ENCODE assay signal across 9 mouse cellular contexts in the genomic region with DNA sequence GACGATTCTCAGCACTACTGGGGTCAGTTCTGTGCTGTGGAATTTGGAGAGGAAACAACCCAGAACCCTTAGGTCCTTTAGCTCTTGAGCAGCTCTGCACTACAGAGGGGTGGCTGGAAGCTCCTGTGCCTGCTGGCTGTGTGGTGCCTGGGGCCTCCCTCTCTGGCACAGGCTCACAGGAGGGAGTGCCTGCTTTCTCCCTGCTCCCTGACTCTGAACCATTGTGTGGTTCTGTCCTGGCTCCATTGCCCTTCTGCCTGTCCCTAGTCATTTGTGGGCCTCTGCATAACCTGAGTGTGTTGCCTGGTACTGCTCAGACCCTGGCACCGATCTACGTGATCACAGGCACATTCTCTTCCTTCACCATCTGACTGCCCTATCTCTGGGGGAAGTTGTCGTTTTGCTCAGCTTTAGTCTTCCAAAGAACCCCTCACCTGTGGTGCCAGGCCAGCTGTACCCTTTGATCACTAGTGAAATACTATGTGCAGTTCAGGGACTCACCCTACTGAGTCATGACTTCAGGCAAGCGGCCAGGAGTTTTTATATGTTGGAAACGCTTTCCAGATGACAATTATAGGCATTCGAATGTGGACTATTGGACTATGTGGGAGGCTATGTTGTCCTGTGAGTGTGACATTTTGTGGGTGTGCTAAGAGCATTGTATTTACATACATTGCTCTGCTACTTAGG. TPM values are rescaled to one million over a fixed set of nuclear protein-coding genes. Genes with fewer than 3 reads are reported as not detected.
DNase-seq lines count a peak whose midpoint lies in the region; ATAC-seq lines count a peak whose summit lies in the region.
"Had no signal": no experiment of that assay in that cellular context is flagged by ENCODE, and none has a peak within 500 bp of the region (broad histone marks: within the 10 kb centered on the region; RNA-seq: fewer than 3 reads in every experiment).

No protein-coding gene starts in this region.

- H3K4me2 ChIP-seq in liver, embryonic 16.5 days (ENCODE audit: low read depth, low read length), result no peak overlapping the region
- no peak overlapping the region for H3K4me2 ChIP-seq in liver, embryonic 11.5 days

- H3K9ac ChIP-seq in liver, embryonic 16.5 days (ENCODE audit: low read depth, low read length), result no peak overlapping the region
- no peak overlapping the region for H3K9ac ChIP-seq in liver, embryonic 11.5 days (ENCODE audit: low read depth, low read length)

- H3K4me1 ChIP-seq in liver, embryonic 16.5 days (ENCODE audit: control insufficient read depth, low read depth, low read length), result peaks cover 3% of the 10 kb centered on the region; the same call in 1 of the 2 replicates
- 0 out of 2 replicates have a peak, but pooled peaks cover 2% of the 10 kb centered on the region for H3K4me1 ChIP-seq in liver, embryonic 11.5 days (replicated peaks; ENCODE audit: control insufficient read depth, insufficient read depth, low read length)
- H3K4me1 ChIP-seq in limb, embryonic 10.5 days, result peaks cover 47% of the 10 kb centered on the region

- no peak overlapping the region for H3K4me3 ChIP-seq in liver, embryonic 16.5 days (ENCODE audit: low read depth, low read length)
- no peak overlapping the region for H3K4me3 ChIP-seq in liver, embryonic 11.5 days (ENCODE audit: low read depth, low read length)
- no peak overlapping the region for H3K4me3 ChIP-seq in limb, embryonic 10.5 days

- no peaks in the 10 kb centered on the region for H3K9me3 ChIP-seq in liver, embryonic 16.5 days (replicated peaks; ENCODE audit: control insufficient read depth, low read length)
- H3K9me3 ChIP-seq in liver, embryonic 11.5 days (ENCODE audit: control insufficient read depth, low read length), result no peaks in the 10 kb centered on the region
- no peaks in the 10 kb centered on the region for H3K9me3 ChIP-seq in limb, embryonic 10.5 days (replicated peaks)

- ATAC-seq in liver, embryonic 16.5 days (ENCODE audit: low read depth), result 0 out of 2 replicates have a peak, but pooled peaks have one; percentile 19
- no peak for ATAC-seq in liver, embryonic 11.5 days (replicated peaks; ENCODE audit: low FRiP score)
- 0 out of 2 replicates have a peak, but pooled peaks have one; percentile 24 for ATAC-seq in common myeloid progenitor, adult 5-6 weeks (replicated peaks; ENCODE audit: low read depth, poor library complexity, severe bottlenecking)

- no peaks in the 10 kb centered on the region for H3K27me3 ChIP-seq in liver, embryonic 16.5 days (ENCODE audit: control insufficient read depth, insufficient read depth, low read depth, low read length)
- H3K27me3 ChIP-seq in liver, embryonic 11.5 days (replicated peaks; ENCODE audit: control insufficient read depth, insufficient read depth, low read length), result no peaks in the 10 kb centered on the region
- H3K27me3 ChIP-seq in limb, embryonic 10.5 days (ENCODE audit: low read depth, poor library complexity, severe bottlenecking), result no peaks in the 10 kb centered on the region

- H3K27ac ChIP-seq in liver, embryonic 16.5 days (ENCODE audit: low read length), result no peak overlapping the region
- H3K27ac ChIP-seq in liver, embryonic 11.5 days (ENCODE audit: low read depth, low read length), result no peak overlapping the region
- peak overlapping the region; percentile 68; the same call in 1 of the 2 replicates for H3K27ac ChIP-seq in limb, embryonic 10.5 days

- DNase-seq in liver, embryonic 11.5 days (ENCODE audit: low spot score), result no peak
- peak; percentile 32 for DNase-seq in adipocyte (ENCODE audit: low spot score)
- no peak for DNase-seq in limb, embryonic 10.5 days (ENCODE audit: low spot score)
- DNase-seq in frontal cortex, postnatal 36 days (ENCODE audit: low spot score in 2 of 2), result no peak
- DNase-seq in ovary, postnatal 14 days (ENCODE audit: low spot score), result no peak
- DNase-seq in ovary, postnatal 36 days (ENCODE audit: low spot score), result no peak
- DNase-seq: kidney, adult 18-20 months had no signal

- H3K36me3 ChIP-seq in liver, embryonic 16.5 days (ENCODE audit: control insufficient read depth, insufficient read depth), result no peaks in the 10 kb centered on the region
- H3K36me3 ChIP-seq in liver, embryonic 11.5 days (ENCODE audit: control insufficient read depth, insufficient read depth, low read length), result no peaks in the 10 kb centered on the region
- H3K36me3 ChIP-seq in limb, embryonic 10.5 days, result no peaks in the 10 kb centered on the region

- 49% methylated on average over 7 of the region's 7 CpGs for WGBS in liver, embryonic 16.5 days (ENCODE audit: insufficient replicate concordance)
- WGBS in liver, embryonic 11.5 days, result 67% methylated on average over 7 of the region's 7 CpGs
- WGBS in limb, embryonic 10.5 days, result 51% methylated on average over 7 of the region's 7 CpGs

RNA-seq across cellular contexts. Expression of gene Pik3c2b, which starts 12.0 kb away (rescaled TPM):
- 0.85 and 1.2 TPM in 2 replicates for polyA plus RNA-seq in liver, embryonic 16.5 days (2015; fragmentation: Nextera tagmentation; extraction: Ambion mirVana)
- 3.4 and 3.5 TPM in 2 replicates for polyA plus RNA-seq in liver, embryonic 11.5 days (2014; fragmentation: Nextera tagmentation; extraction: Ambion mirVana)
- 1.5 and 2.6 TPM in 2 replicates for total RNA-seq in common myeloid progenitor, adult 5-6 weeks (2017)
- 6.1 and 7.4 TPM in 2 replicates for polyA plus RNA-seq in limb, embryonic 10.5 days (2016; fragmentation: Nextera tagmentation; extraction: Ambion mirVana)

RNA-seq across cellular contexts. Expression of gene Mdm4, which starts 27.1 kb away (rescaled TPM):
- 12.7 and 13.4 TPM in 2 replicates for polyA plus RNA-seq in liver, embryonic 16.5 days (2015; fragmentation: Nextera tagmentation; extraction: Ambion mirVana)
- 40.6 and 41.9 TPM in 2 replicates for polyA plus RNA-seq in liver, embryonic 11.5 days (2014; fragmentation: Nextera tagmentation; extraction: Ambion mirVana)
- 104 and 113 TPM in 2 replicates for total RNA-seq in common myeloid progenitor, adult 5-6 weeks (2017)
- 35.0 and 43.4 TPM in 2 replicates for polyA plus RNA-seq in limb, embryonic 10.5 days (2016; fragmentation: Nextera tagmentation; extraction: Ambion mirVana)
